Mouse (Mus musculus) midbrain, postnatal 0 days (tissue): ENCODE data around the gene Sez6l2. TPM values are rescaled to one million over a fixed set of nuclear protein-coding genes. Genes with fewer than 3 reads are reported as not detected.

Experiments
- ATAC-seq: fragments of 200-750 bp; cut with Nextera tagmentation; 2 replicates; pipeline ENCODE4 v1.8.0; 2017; ENCODE audit warnings: moderate number of reproducible peaks, mild to moderate bottlenecking, moderate TSS enrichment, moderate library complexity; ENCODE audit not compliant: low FRiP score
- DNase-seq: peaks from one replicate; pipeline ENCODE4 v3.0.0-alpha.2; 2015; ENCODE audit warnings: low spot score
- H3K27ac ChIP-seq: fragments of 300-500 bp; sonication (generic); 2 replicates; pipeline ENCODE4 v1.5.1; 2014; ENCODE audit warnings: low read depth, mild to moderate bottlenecking, low read length, mixed read lengths
- H3K27me3 ChIP-seq: fragments of 300-500 bp; sonication (generic); 2 replicates; pipeline ENCODE4 v1.6.1; 2014; ENCODE audit warnings: low read length, control low read depth, mixed read lengths; ENCODE audit not compliant: insufficient read depth
- H3K36me3 ChIP-seq: fragments of 300-500 bp; sonication (generic); 2 replicates; pipeline ENCODE4 v1.6.1; 2014; ENCODE audit warnings: low read length, control low read depth, mixed read lengths; ENCODE audit not compliant: insufficient read depth
- H3K4me1 ChIP-seq: fragments of 300-500 bp; sonication (generic); 2 replicates; pipeline ENCODE4 v1.6.1; 2014; ENCODE audit warnings: mild to moderate bottlenecking, control low read depth, antibody characterized with exemption, low read length, mixed read lengths; ENCODE audit not compliant: insufficient read depth
- H3K4me2 ChIP-seq: fragments of 300-500 bp; sonication (generic); 2 replicates; pipeline ENCODE4 v1.6.1; 2014; ENCODE audit warnings: low read depth, mild to moderate bottlenecking, low read length, mixed read lengths; ENCODE audit not compliant: poor library complexity, severe bottlenecking
- H3K4me3 ChIP-seq: fragments of 300-500 bp; sonication (generic); 2 replicates; pipeline ENCODE4 v1.5.1; 2014; ENCODE audit warnings: low read depth, mild to moderate bottlenecking, low read length, moderate library complexity
- H3K9ac ChIP-seq: fragments of 300-500 bp; sonication (generic); replicated peaks from 2 replicates; pipeline ENCODE4 v1.6.1; 2014; ENCODE audit warnings: mild to moderate bottlenecking, low read length, moderate library complexity, mixed read lengths; ENCODE audit not compliant: poor library complexity, severe bottlenecking
- H3K9me3 ChIP-seq: fragments of 300-500 bp; sonication (generic); 2 replicates; pipeline ENCODE4 v1.6.1; 2016; ENCODE audit warnings: low read length, control low read depth
- CTCF ChIP-seq: IDR thresholded peaks from 2 replicates; pipeline ENCODE4 v1.5.1; 2016; ENCODE audit warnings: antibody characterized with exemption, mild to moderate bottlenecking
- WGBS: fragments of 180-500 bp; shearing (Covaris S2); extraction: QIAGEN DNeasy Blood & Tissue Kit; methylation state at CpG from one replicate; pipeline ENCODE4 v1.1.7; 2014; 5-methylcytosine and 5-hydroxymethylcytosine counted together
- polyA plus RNA-seq: library from polyadenylated mRNA; unstranded; fragments of >200 nt; fragmentation: Nextera tagmentation; extraction: Ambion mirVana; gene quantifications from 2 replicates; pipeline ENCODE4 v1.2.1, GENCODE M21; 2015
- total RNA-seq: library from RNA; depleted of rRNA; stranded (reverse); fragments of >200 nt; gene quantifications from 2 replicates; pipeline ENCODE4 v1.2.3, GENCODE M21; 2014; rRNA removed

Sez6l2 gene
- total and polyA plus RNA-seq, 2 experiments from 2014 or later: 66.2 to 283 TPM

DNA sequence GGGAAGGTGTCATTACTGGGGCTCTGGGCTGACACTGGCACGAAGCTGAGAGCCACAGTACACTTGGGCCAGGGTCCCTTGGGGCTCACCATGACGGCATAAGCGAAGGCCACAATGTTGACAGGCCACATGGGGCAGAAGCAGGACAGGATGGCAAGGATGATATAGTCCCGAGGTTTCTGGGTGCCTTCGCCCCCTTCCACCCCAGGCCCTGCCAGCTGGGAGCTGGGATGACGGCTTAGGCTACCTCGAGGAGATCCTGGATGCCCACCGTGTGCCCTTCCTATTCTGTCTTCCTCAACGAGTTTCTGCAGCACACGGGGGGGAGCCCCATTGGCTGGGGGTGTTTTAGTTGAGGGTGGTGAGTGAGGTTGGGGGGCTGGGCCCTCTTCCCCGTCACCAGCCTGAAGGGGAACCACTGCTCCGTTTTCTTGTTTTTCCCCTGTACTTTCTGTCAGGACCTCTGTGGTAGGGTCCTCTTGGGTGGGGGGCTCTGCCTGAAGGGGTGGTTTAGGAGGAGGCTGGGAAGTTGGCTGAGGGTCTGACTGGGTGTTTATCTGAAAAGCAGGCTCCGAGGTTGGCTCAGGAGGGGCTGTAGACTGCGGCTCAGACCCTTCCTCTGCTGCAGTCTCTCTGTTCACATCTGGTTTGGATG, 69.1 kb downstream of the Sez6l2 start:
- WGBS: 74% methylated on average over 14 of the region's 14 CpGs
- ATAC-seq (no peak), DNase-seq (no peak)
- Histone ChIP-seq H3K36me3 (peaks cover 21% of the 10 kb centered on the region), H3K9ac (peak overlapping the region; percentile 79), H3K4me1 (peaks cover 46% of the 10 kb centered on the region), H3K4me3 (peak overlapping the region; percentile 63), H3K27ac (0 out of 2 replicates have a peak overlapping the region, but pooled peaks have one; percentile 82), H3K4me2 (peak overlapping the region; percentile 71), H3K9me3 (no peaks in the 10 kb centered on the region), H3K27me3 (no peaks in the 10 kb centered on the region)
- no peak for TF ChIP-seq CTCF

DNA sequence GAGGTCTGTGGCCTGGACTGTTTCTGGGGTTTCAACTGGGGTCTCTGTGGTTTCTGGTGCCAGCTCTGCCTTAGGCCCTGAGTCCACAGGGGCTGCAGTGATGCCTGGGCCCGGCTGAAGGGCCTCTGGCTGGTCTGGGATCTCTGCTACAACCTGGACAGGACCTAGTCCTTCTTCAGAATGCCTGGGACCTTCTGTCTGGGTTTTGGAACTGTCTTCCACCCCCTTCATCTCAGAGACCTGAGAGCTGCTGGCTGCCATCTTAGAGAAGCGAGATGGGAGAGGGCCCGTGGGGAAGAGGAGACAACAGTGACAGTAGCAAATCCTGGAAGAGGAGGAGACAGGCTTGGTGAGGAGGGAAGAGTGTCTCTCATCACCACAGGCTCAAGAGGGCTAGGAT, 69.7 kb downstream of the Sez6l2 start:
- WGBS: 54% methylated on average over 3 of the region's 3 CpGs
- H3K27me3 ChIP-seq: no peaks in the 10 kb centered on the region
- peaks cover 19% of the 10 kb centered on the region for H3K36me3 ChIP-seq
- ATAC-seq: no peak
- peak overlapping the region; percentile 82 for H3K27ac ChIP-seq
- no peak for DNase-seq
- H3K4me2 ChIP-seq: peak overlapping the region; percentile 71
- H3K4me1 ChIP-seq: peaks cover 50% of the 10 kb centered on the region
- TF ChIP-seq CTCF: no peak
- H3K4me3 ChIP-seq: peak overlapping the region; percentile 63
- H3K9me3 ChIP-seq: no peaks in the 10 kb centered on the region
- peak overlapping the region; percentile 79 for H3K9ac ChIP-seq

Other genes with a start within 250 kb of the Sez6l2 start
- 87.1 and 98.9 TPM in 2 replicates for gene Coro1a, start 242.8 kb upstream of the Sez6l2 start, total RNA-seq
- gene Coro1a, start 242.8 kb upstream of the Sez6l2 start, polyA plus RNA-seq: 93.4 and 105 TPM in 2 replicates
- gene Mapk3, start 191.0 kb upstream of the Sez6l2 start, total RNA-seq: 121 and 145 TPM in 2 replicates
- gene Mapk3, start 191.0 kb upstream of the Sez6l2 start, polyA plus RNA-seq: 120 and 125 TPM in 2 replicates
- gene Gdpd3, start 184.2 kb upstream of the Sez6l2 start, total RNA-seq: 0.66 TPM in 1 of 2 replicates, not detected in the other
- 1.3 TPM in 2 replicates for gene Gdpd3, start 184.2 kb upstream of the Sez6l2 start, polyA plus RNA-seq
- gene Ypel3, start 173.6 kb upstream of the Sez6l2 start, total RNA-seq: 196 and 209 TPM in 2 replicates
- 219 and 235 TPM in 2 replicates for gene Ypel3, start 173.6 kb upstream of the Sez6l2 start, polyA plus RNA-seq
- gene Tbx6, start 169.1 kb upstream of the Sez6l2 start, total RNA-seq: 0.16 and 1.1 TPM in 2 replicates
- 0.21 and 0.38 TPM in 2 replicates for gene Tbx6, start 169.1 kb upstream of the Sez6l2 start, polyA plus RNA-seq
- gene Ppp4c, start 158.1 kb upstream of the Sez6l2 start, total RNA-seq: 107 and 137 TPM in 2 replicates
- gene Ppp4c, start 158.1 kb upstream of the Sez6l2 start, polyA plus RNA-seq: 127 and 135 TPM in 2 replicates
- 52.5 and 60.2 TPM in 2 replicates for gene Fam57b, start 152.9 kb upstream of the Sez6l2 start, total RNA-seq
- gene Fam57b, start 152.9 kb upstream of the Sez6l2 start, polyA plus RNA-seq: 56.3 and 57.1 TPM in 2 replicates
- not detected in 2 replicates for gene 4930451I11Rik, start 118.9 kb upstream of the Sez6l2 start, total RNA-seq
- gene 4930451I11Rik, start 118.9 kb upstream of the Sez6l2 start, polyA plus RNA-seq: 1.1 TPM in 1 of 2 replicates, not detected in the other
- 53.8 and 64.1 TPM in 2 replicates for gene Doc2a, start 103.1 kb upstream of the Sez6l2 start, total RNA-seq
- 36.3 and 41.2 TPM in 2 replicates for gene Doc2a, start 103.1 kb upstream of the Sez6l2 start, polyA plus RNA-seq
- 6.6 and 10.0 TPM in 2 replicates for gene Hirip3, start 88.6 kb upstream of the Sez6l2 start, total RNA-seq
- 12.2 and 16.3 TPM in 2 replicates for gene Hirip3, start 88.6 kb upstream of the Sez6l2 start, polyA plus RNA-seq
- 55.0 and 60.3 TPM in 2 replicates for gene Ino80e, start 88.2 kb upstream of the Sez6l2 start, total RNA-seq
- gene Ino80e, start 88.2 kb upstream of the Sez6l2 start, polyA plus RNA-seq: 87.8 and 93.5 TPM in 2 replicates
- gene Taok2, start 65.9 kb upstream of the Sez6l2 start, total RNA-seq: 143 and 160 TPM in 2 replicates
- gene Taok2, start 65.9 kb upstream of the Sez6l2 start, polyA plus RNA-seq: 45.3 and 47.3 TPM in 2 replicates
- 22.8 and 24.7 TPM in 2 replicates for gene Tmem219, start 27.6 kb upstream of the Sez6l2 start, total RNA-seq
- gene Tmem219, start 27.6 kb upstream of the Sez6l2 start, polyA plus RNA-seq: 36.4 and 38.2 TPM in 2 replicates
- gene Kctd13, start 21.7 kb upstream of the Sez6l2 start, total RNA-seq: 129 and 150 TPM in 2 replicates
- gene Kctd13, start 21.7 kb upstream of the Sez6l2 start, polyA plus RNA-seq: 166 and 167 TPM in 2 replicates
- 32.3 and 44.5 TPM in 2 replicates for gene Asphd1, start 981 bp upstream of the Sez6l2 start, total RNA-seq
- 16.2 and 17.6 TPM in 2 replicates for gene Asphd1, start 981 bp upstream of the Sez6l2 start, polyA plus RNA-seq
- gene Cdipt, start 25.4 kb downstream of the Sez6l2 start, total RNA-seq: 193 and 244 TPM in 2 replicates
- gene Cdipt, start 25.4 kb downstream of the Sez6l2 start, polyA plus RNA-seq: 142 and 157 TPM in 2 replicates
- gene Cdiptos, start 25.5 kb downstream of the Sez6l2 start, total RNA-seq: not detected in 2 replicates
- gene Cdiptos, start 25.5 kb downstream of the Sez6l2 start, polyA plus RNA-seq: 0.72 and 0.79 TPM in 2 replicates
- gene Mvp, start 64.1 kb downstream of the Sez6l2 start, total RNA-seq: 4.2 and 7.2 TPM in 2 replicates
- gene Mvp, start 64.1 kb downstream of the Sez6l2 start, polyA plus RNA-seq: 3.9 and 4.4 TPM in 2 replicates
- gene Pagr1b, start 65.9 kb downstream of the Sez6l2 start, total RNA-seq: 2.4 TPM in 1 of 2 replicates, not detected in the other
- 0.66 TPM in 1 of 2 replicates, not detected in the other for gene Pagr1b, start 65.9 kb downstream of the Sez6l2 start, polyA plus RNA-seq
- 5.3 TPM in 1 of 2 replicates, not detected in the other for gene Pagr1a, start 66.8 kb downstream of the Sez6l2 start, total RNA-seq
- 33.1 and 41.1 TPM in 2 replicates for gene Pagr1a, start 66.8 kb downstream of the Sez6l2 start, polyA plus RNA-seq
- 52.3 and 55.5 TPM in 2 replicates for gene Gm42742, start 70.5 kb downstream of the Sez6l2 start, total RNA-seq
- 45.3 and 55.5 TPM in 2 replicates for gene Gm42742, start 70.5 kb downstream of the Sez6l2 start, polyA plus RNA-seq
- gene Prrt2, start 70.6 kb downstream of the Sez6l2 start, total RNA-seq: 102 and 155 TPM in 2 replicates
- 109 and 124 TPM in 2 replicates for gene Prrt2, start 70.6 kb downstream of the Sez6l2 start, polyA plus RNA-seq
- 223 and 245 TPM in 2 replicates for gene Maz, start 76.5 kb downstream of the Sez6l2 start, total RNA-seq
- 68.3 and 68.6 TPM in 2 replicates for gene Maz, start 76.5 kb downstream of the Sez6l2 start, polyA plus RNA-seq
- gene Kif22, start 91.9 kb downstream of the Sez6l2 start, total RNA-seq: 2.9 and 4.2 TPM in 2 replicates
- 11.3 and 11.5 TPM in 2 replicates for gene Kif22, start 91.9 kb downstream of the Sez6l2 start, polyA plus RNA-seq
- gene Zg16, start 136.8 kb downstream of the Sez6l2 start, total RNA-seq: 0.49 TPM in 1 of 2 replicates, not detected in the other
- gene Zg16, start 136.8 kb downstream of the Sez6l2 start, polyA plus RNA-seq: not detected in 2 replicates
- 2.3 and 5.9 TPM in 2 replicates for gene AI467606, start 140.8 kb downstream of the Sez6l2 start, total RNA-seq
- gene AI467606, start 140.8 kb downstream of the Sez6l2 start, polyA plus RNA-seq: 1.4 and 1.9 TPM in 2 replicates
- gene Qprt, start 171.7 kb downstream of the Sez6l2 start, total RNA-seq: 1.9 TPM in 2 replicates
- 1.7 and 1.8 TPM in 2 replicates for gene Qprt, start 171.7 kb downstream of the Sez6l2 start, polyA plus RNA-seq
- gene Spn, start 187.3 kb downstream of the Sez6l2 start, total RNA-seq: 0.16 TPM in 1 of 2 replicates, not detected in the other
- not detected in 2 replicates for gene Spn, start 187.3 kb downstream of the Sez6l2 start, polyA plus RNA-seq
- 85.7 and 103 TPM in 2 replicates for gene Cd2bp2, start 245.5 kb downstream of the Sez6l2 start, total RNA-seq
- gene Cd2bp2, start 245.5 kb downstream of the Sez6l2 start, polyA plus RNA-seq: 62.6 and 64.8 TPM in 2 replicates